Mouse (Mus musculus) cerebellum, adult 2 months (tissue): ENCODE results near the gene Cracr2a.

Experiments
- CTCF ChIP-seq: fragments of 200-500 bp; IDR thresholded peaks from 2 replicates; pipeline ENCODE4 v1.5.1; 2011; ENCODE audit warnings: low read depth, mild to moderate bottlenecking, control low read depth, low read length, moderate library complexity, borderline replicate concordance; ENCODE audit not compliant: insufficient read depth
- POLR2A ChIP-seq: fragments of 200-500 bp; IDR thresholded peaks from 2 replicates; pipeline ENCODE4 v1.6.1; 2011; ENCODE audit warnings: low read length, control low read depth, borderline replicate concordance; ENCODE audit not compliant: insufficient read depth

DNA sequence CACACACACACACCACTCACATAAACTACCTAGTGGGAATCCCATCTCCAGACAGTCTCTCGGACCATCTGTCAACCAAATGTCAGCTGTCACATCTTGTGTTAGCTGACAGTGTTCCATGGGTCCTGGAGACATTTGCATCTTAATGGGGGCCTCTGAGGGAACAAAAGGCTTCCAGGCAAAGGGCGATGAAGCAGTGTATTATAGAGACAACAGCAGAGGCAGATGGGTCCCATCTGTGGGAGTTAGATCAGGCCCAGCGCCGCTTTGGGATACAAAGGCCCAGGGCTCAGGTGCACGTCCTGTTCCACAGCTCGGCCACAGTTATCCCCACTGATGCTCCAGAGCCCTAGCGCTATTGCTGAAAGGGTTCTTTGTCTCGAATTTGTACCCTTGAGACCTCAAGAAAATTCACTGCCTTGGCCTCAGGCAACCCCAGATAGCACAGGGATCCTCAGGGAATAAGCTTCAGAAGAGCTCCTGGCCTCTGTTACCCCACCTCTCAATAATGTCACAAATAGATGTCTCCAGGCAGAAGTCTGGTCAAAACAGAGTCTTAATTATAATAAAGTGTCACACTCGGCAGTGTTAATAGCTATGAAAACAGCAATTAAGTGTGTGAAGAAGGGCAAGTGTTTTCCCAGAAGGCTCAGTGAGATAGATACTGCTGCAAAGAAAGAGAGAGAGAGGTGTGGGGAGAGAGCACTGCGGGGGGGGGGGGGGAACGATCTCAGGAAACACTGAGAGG lies 140.1 kb downstream of the Cracr2a start:
- TF ChIP-seq CTCF (no peak), POLR2A (no peak)
